Mouse (Mus musculus) effector memory CD4-positive, alpha-beta T cell, adult 5 months (primary cell): ENCODE measurements around the gene Zic2. TPM values are rescaled to one million over a fixed set of nuclear protein-coding genes. Genes with fewer than 3 reads are reported as not detected.

Source experiments
- polyA plus RNA-seq: library from polyadenylated mRNA; unstranded; fragments of 100-300 nt; shearing (Covaris generic); gene quantifications from one replicate; pipeline ENCODE4 v1.2.1, GENCODE M21; 2017

The Zic2 gene
- polyA plus RNA-seq = not detected

GRCm38 (mm10) chr14:122474891-122475556 is at the start of gene Zic2:
TSS of gene Zic2 (plus strand) at chr14:122475435.

GRCm38 (mm10) chr14:122450496-122451382 is 24.5 kb upstream of the Zic2 start, which contains the start of gene Gm5089:
TSS of gene Gm5089 (minus strand) at chr14:122451115.

GRCm38 (mm10) chr14:122464763-122465741 is 10.2 kb upstream of the Zic2 start, which contains the start of gene Zic5:
TSS of gene Zic5 (minus strand) at chr14:122465677.

GRCm38 (mm10) chr14:122490441-122491328 is 15.4 kb downstream of the Zic2 start, which contains the start of gene Gm10837:
TSS of gene Gm10837 (plus strand) at chr14:122490586.

Other genes starting within 250 kb of the Zic2 start
- not detected for gene Gm5089, start 24.3 kb upstream of the Zic2 start, polyA plus RNA-seq
- gene Zic5, start 9.8 kb upstream of the Zic2 start, polyA plus RNA-seq = 0.10 TPM
- gene Gm10837, start 15.2 kb downstream of the Zic2 start, polyA plus RNA-seq = not detected
- 27.1 TPM for gene Pcca, start 58.9 kb downstream of the Zic2 start, polyA plus RNA-seq